Mouse (Mus musculus): ENCODE results near the gene Dand5.

Dand5 gene

DNA sequence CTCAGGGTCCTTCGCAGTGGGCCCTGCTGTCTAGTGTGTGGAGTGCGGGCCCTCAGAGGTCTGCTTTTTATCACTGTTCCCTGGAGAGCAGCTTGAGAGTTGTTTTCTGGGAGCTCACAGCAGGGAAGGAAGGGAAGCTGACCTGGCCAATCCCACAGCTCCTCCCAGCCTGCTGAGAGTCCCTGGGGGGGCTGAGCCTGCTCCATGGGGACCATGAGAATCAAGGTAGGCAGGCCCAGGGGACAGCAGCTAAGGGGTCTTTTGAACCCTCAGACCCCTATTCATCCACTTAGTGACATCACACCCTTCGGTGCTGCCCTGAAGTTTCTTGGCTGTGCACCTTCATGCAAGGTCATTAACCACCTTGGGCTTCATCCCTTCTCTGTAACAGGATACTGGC lies at the start of gene Dand5:
Gene Dand5, minus strand, starts transcription at position 101 of the 400 bp plus-strand sequence.
- DNase-seq (ENCODE audit: low spot score), result no peak

DNA sequence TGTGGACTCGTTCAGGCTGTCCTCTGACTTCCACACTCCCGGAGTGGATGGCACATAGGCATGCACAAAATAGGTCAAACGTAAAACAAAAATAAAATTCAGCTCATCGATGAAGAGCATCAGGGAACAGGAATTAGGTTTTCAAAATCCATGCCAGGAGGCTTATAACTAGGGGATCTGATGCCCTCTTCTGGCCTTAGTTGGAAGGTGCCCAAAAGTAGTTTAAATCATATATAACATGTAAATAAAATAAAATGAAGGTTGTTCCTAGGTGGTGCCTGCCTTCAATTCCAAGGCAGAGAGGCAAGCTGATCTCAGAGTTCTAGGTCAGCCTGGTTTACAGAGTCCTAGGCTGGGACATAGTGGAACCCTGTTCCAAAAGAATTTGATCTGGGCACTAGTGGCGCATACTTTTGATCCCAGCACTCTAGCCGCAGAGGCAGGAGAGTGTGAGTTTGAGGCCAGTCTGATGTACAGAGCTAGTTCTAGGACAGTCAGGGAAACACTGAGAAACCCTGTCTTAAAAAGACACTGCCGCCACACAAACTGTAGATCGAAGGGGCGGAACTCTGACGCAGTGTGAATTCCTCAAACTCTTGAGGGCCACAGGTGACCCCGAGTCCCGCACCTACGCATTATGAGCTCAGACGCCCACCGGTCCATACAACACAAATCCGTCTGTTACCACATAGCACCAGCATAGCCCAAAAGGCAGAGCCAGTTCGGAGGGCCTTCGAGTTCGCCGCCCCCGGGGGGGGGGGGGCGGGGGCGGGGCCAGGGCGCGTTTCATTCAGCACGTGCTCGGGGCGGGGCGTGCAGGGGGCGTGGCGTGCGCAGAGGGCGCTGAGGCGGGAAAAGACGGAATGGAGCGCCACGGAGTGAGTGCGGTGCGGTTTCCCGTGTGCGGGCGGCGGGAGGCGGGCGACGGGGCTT lies 49.0 kb upstream of the Dand5 start, which contains the start of gene Syce2:
Gene Syce2, plus strand, starts transcription at position 736 of the 933 bp plus-strand sequence.
- DNase-seq (ENCODE audit: low spot score), result peak; percentile 86

DNA sequence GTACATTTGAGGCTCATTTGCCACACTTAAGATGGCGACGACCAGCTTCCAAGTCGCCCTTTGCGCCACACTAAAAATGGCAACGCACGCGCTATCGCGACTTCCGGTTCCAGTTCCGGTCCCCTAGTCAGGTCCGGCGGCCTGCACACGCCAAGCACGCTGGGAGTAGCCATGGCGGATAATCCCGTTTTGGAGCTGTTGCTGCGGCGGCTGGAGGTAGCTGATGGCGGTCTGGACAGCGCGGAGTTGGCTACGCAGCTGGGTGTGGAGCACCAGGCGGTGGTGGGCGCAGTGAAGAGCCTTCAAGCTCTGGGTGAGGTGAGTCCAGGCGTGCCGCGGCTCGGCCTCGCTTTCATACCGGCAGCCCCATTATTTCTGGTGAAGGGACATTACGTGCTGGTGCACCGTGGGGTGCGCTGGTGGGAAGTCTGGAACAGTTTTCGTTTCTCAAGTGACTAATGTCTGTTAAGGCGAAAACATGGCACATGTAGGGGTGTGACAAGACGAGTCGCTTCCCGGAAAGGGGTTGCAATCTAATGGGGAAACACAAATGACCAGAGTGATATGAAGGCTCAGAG lies 34.3 kb upstream of the Dand5 start, which contains the start of gene Farsa:
Gene Farsa, plus strand, starts transcription at position 126 of the 578 bp plus-strand sequence.
- peak; percentile 90 for DNase-seq (ENCODE audit: low spot score)

DNA sequence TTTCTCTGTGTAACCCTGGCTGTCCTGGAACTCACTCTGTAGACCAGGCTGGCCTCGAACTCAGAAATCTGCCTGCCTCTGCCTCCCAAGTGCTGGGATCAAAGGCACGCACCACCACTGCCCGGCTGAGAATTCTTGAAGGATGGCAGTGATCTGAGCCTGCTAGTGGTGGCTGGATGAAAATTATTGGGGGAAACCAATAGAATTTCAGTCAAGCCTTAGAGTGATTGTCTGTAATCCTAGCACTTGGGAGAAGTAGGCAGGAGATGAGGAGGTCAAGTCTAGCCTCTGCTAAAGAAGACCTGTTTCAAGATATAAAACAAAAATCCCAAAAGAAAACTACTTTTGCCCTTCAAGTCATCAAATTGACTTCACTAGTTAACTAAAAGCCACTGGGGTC lies 33.8 kb upstream of the Dand5 start:
- no peak for DNase-seq (ENCODE audit: low spot score)

DNA sequence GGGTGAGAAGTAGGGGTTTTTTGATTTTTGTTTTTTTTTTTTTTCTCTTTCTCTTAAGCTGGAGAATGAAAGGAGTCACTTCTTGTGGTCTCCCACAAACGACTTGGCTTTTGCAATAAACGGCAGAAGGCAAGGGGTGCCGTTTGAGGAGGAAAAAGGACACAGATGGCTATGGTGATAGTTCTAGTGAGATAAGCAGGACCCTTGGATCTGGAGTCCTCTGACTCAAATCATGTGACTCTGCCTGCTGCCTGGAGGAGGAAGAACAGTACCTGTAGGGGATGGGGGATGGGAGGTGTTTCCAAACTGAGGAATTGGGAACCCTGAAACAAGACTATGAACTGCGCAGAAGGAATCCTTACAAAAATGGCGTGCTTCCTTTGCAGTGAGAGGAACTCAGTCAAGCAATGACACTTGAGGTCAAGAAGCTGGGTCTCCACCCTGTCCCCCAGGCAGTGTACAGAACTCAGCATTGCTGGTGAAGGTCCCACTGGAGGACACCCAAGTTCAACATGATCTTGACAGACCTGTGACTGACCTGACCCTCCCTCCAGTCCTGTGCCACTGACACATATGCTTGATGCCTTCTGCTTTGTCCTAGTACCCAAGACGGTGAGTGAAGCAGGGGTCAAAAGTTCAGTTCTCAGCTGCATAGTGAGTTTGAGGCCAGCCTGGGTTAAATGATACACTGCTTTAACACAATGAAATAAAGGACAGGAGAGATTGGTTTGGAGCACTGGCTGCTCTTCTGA lies 25.2 kb upstream of the Dand5 start:
- DNase-seq (ENCODE audit: low spot score), result peak; percentile 66

DNA sequence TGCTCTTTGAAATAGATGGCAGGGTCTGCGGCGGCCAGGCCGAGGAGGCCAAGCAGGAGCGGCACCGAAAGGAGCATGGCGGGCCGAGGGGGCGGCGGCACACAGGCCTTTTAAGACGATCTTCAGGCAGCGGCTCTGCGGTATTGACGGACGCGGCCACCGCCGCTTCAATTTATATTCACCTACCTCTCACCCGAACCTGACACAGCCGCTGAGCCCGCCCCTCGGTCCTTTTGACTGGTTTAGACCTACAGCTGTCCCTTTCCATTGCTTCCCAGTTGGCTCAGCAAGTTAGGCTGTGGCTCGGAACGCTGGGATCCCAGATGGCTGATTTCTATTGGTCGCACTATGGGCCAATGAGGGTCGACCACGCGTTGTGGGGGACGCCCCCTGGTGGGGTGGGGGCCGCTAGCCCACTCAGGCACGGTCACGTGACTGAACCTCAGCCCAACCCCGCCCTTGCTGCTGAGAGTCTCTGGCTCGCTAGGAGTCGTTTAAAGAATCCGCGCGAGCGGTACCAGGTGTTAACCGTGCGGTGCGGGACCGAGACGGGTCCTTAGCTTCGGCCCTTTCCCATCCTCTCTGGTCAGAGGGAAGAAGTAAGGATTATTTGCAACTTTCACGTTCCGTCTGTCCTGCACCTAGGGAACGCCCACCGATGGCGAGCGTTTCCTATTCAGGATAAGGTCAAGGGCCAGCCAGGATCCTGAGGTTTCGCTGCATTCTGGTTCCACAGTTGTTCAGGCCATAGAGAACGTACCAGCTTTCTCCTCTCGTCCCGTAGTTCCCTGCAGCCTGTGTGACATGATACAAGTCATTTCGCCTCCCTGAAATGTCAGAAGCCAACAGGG lies 24.3 kb upstream of the Dand5 start, which contains the start of gene Calr:
Gene Calr, minus strand, starts transcription at position 213 of the 851 bp plus-strand sequence.
- peak; percentile 100 for DNase-seq (ENCODE audit: low spot score)

DNA sequence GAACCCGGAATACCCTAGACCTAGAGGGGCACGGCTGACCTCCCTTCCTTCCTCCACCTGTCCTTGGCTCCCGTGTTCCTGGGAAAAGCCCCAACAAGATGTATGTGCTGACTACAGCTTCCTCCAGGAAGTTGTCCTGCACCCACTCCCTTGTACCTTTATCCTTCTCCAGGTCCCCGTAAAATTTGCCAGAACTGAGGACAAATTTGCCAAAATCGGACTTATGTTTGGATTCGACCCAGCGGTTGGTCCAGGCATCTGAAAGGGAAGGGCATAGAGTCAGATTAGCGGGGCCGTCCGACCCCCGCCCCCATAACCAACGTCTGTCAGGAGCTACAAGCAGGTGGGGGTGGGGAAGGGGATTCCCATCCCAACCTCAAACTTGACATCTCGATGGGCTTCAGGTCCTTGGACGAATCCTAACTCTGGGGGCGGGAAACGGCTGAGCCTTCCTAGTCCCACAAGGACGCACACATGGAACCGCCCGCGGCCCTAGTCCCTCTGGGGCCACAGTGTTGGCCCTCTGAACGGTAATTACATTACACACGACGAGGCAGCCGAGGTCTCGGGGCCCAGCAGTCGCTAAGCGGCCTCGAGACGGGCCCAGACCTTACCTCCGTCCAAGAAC lies 23.6 kb upstream of the Dand5 start:
- DNase-seq (ENCODE audit: low spot score), result no peak

DNA sequence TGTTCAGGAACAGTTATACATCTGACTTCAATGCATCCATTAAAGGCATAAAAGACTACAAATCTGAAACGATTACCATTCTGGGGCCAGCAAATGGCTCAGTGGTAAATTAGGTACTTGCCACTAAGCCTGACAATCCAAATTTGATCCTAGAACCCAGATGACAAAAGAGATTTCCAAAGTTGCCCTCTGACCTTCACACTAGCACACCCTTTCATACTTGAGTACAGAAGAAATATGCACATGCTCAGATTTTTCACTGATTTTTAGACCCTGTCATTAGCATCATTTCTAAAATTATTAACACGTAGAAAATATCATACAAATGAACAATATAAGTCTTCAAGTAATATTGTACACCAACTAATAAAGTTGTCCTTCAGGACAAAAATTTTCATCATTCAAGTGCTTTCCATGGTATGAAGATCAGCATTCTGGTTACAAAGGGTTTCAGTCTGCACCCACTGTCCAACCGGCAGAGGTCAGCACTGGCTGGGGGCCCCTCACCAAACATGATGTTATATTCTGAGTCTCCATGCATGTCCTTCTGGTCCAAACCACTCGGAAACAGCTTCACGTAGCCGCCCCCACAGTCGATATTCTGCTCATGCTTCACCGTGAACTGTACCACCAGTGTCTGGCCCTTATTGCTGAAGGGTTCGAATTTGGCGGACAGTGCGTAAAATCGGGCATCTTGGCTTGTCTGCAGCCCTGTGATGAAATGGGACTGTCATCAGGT lies 22.9 kb upstream of the Dand5 start:
- DNase-seq (ENCODE audit: low spot score), result no peak

DNA sequence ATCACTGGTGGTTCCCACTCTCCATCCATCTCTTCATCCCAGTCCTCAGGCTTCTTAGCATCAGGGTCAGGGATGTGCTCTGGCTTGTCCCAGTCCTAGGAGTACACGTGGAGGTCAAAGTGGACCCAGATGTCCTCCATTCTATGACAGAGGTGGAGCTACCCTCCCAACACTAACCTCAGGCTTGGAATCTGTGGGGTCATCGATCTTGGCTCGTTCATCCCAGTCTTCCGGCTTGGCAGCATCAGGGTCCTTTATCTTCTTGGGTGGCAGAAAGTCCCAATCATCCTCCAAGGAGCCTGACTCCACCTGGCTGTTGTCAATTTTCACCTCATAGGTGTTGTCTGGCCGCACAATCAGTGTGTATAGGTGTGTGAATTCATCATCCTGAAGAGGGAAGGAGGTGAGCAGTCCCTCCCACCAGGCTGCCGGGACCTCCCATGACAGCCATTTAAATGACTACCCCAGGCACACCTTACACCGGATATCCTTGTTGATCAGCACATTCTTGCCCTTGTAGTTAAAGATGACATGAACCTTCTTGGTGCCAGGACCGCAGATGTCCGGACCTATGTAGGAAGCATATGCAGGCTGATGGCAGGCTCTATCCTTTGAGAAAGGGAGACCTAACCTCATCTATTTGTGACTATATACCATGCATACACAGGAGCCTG lies 21.9 kb upstream of the Dand5 start:
- no peak for DNase-seq (ENCODE audit: low spot score)

DNA sequence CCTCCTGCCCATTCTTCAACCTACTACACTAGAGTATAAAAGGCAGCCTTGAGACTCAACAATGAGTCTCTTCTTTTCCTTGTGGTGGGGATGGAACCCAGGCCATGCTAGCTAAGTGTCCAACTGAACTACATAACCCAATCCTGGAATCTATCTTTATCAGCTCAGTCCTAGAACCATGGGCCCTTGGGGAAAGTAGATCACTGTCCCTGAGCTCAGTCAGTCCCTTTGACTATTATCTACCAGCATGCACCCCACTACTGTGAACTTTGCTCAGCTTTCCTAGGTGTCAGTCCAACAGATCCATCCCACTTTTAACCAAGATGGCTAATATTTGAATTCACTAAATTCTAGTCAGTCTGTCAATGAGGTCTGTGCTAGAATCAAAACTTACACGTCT lies 18.9 kb upstream of the Dand5 start:
- DNase-seq (ENCODE audit: low spot score), result no peak

DNA sequence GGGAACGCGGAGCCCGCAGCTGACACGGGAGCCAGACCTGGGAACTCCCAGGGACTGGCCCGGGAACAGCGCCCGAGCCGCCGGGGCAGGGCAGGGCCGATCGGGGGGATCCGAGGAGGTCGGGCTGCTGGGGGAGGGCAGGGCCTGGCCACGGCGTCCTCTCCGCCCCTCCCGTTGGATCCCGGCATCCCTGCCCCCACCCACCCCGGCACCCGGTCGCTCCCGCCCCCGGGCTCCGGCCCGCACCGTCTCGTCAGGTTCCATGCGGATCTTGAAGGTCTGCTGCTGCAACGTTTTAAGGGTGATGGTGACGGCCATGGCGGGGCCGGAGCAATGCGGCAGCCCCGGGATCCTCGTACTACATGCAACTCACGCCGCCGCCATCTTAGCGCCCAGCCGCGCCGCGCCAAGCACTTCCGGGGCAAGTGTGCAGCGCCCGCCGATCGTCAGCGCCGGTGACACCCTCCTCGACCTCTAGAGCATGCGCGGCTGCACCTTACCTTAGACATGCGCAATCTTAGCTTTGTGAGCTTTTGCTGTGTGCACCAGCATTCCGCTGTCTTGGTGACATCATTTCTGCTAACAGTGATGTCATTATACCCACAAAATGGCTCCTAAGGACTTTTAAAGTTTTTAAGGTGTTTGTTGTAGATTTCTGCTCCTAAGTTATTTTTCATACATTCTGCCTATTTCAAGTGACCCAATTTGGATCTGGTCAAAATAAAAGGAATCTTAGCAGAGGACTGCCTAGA lies 17.8 kb upstream of the Dand5 start, which contains the start of gene Rad23a:
Gene Rad23a, minus strand, starts transcription at position 418 of the 752 bp plus-strand sequence.
- DNase-seq (ENCODE audit: low spot score), result peak; percentile 94

DNA sequence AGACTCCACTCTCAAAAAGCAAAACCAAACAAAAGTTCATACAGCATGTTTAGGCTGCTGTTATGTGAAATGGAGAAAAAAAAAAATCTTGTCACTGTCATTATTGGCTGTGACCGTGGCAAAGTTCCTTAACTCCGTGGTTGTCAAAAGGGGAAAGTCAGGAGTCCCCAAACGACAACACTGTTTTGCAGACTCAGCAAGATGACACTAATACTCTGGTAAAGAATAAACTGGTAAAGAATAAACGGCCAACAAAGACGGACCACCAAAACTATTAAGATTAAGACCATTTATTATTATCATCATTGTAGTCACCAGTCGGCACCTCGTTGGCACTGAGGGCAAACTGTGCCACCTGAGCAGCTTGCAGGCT lies 17.2 kb upstream of the Dand5 start:
- no peak for DNase-seq (ENCODE audit: low spot score)

DNA sequence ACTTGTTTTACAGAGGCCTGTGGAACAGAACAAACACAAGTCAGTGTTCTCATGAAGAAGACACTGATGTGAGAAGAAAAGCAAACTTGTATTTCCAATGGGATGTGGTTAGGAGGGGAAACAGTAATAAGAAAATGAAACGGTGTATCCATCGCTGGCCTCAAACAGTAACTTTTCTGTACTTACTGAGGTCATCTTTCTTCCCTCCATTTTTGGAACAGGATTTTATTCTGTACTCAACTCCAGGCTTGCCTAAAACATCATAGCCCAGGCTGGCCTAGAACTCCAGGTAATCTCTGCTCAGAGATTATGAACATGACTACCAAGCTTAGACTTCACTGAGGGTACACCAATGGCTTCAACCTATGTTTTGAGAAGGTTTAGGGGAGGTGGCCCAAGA lies 16.8 kb upstream of the Dand5 start:
- DNase-seq (ENCODE audit: low spot score), result no peak

DNA sequence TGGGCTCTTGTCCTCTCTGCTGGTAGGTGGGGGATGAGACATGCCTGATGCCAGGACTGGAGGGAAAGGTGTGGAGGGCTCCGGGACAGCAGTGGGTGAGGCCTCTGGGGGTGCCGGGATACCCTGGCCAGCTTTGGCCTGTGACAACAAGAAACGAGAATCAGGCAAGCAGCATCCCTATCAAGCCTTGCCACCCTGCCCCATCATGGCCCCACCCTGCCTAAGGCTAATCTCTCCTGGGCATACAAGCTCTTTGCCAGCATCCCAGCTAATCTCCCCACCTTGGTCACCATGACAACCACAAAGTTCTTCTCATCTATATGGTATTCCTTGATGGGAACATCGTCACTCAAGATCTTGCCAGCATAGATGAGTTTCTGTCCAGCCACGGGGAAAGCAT lies 15.9 kb upstream of the Dand5 start:
- DNase-seq (ENCODE audit: low spot score), result no peak

DNA sequence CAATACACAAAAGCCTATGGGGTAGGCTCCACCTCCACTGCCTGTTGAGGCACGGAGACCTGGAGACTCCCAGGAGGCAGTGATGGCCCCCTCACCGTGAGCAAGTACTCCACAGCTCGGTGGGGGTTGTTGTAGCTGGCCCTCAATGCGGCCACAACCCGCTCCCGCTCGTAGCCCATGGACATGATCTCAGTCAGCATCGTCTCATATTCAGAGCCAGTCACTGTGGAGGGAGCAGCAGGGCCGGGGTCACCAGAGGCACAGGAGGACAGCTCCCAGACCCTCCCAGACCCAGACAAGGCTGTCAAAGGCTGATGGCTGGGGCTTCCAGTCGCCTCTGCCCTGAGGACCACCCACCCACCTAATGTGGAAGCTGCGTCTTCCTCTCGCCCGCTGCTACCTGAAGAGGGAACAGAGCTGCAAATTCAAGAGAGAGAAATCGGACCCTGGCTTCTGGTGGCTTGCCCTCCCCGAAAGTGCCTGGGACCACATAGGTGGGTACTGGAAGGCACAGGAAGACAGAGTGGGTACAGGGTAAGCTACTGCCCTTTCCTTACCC lies 15.4 kb upstream of the Dand5 start:
- DNase-seq (ENCODE audit: low spot score), result no peak

DNA sequence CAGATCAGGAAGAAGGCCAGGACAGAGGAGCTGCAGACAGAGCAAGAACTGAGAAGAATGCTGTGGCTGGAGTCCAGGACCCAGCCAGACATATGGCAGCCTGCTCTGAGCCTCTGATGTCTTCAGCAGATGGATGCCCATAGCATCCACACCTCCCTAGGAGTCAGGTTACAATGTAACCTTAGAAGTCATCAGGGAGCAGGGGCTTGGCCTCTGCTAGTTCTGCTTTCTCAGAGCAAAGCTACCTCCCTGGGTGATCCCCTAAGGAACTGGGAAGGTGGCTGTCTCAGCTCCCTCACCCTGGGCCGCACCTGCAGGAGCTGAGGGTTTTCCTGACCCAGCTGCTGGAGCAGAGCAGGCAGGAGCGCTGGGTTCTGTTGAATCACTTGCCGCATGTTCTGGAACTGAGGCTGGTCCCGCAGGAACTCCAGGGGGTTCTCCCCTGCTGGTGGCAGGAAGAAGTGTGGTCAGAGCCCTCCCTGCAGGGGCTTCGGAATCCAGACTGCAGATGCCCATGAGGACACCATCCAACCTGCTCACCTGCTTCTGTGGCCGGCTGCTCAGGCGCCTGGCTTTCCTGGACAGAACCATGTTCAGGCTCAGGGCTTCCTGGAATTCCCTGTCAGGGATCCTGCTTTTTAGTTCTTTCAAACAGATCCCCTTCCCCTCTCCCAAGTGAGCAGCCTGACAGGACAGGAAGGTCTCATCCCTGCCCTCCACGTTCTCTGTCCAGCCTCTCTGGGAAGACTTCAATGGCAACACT lies 14.7 kb upstream of the Dand5 start:
- no peak for DNase-seq (ENCODE audit: low spot score)

DNA sequence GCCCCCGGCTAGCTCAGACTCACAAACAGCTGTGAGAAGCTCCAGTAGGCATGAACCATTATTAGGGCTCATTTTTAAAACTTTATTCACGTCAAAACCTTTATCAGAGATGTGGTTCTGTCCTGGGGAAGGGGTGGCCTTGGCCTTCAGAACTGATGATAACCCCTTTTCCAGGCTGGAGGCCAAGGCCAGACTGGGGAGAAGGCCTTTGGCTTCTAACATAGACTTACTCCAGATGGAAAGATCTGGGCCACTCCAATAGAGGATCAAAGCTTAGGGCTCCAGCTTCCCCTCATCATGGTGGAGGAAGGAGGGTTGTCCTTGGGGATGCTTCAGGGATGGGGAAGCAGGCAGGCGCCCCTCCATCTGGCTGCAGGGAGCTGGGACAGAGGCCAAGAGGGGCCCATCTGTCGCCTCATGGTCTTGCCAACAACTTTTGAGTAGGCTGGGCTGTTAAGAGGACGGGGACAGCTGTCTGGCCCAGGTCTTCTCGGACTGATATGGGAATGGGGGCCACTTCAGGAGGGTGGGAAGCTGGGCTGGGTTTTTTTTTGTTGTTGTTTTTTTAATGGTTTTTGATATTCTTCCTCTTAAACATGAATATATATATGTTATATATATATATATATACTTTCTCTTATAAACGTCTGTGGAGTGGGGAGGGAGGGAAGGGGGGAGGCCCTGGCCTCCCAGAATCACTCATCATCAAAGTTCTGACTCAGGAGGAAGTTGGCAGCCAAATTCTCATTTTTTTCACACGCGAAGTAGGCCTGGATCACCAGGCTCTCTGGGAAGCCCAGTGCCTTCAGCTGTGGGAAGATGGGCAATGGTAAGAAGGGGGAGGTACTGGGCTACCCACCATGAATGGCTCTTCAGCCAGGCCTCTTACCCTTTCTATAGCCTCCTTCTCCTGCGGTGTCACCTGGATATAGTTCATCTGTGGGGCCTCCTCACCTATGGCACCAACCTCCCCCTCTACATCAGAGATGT lies 12.5 kb upstream of the Dand5 start:
- no peak for DNase-seq (ENCODE audit: low spot score)
